In genomic region chr11:107982225-107982896, GRCm38 (mm10) we compare ENCODE assay signal across 7 mouse cellular contexts.
DNase-seq lines count a peak whose midpoint lies in the region; TF ChIP-seq lines count a peak whose summit lies in the region.

No protein-coding gene starts in this region.

- no peaks in the 10 kb centered on the region for H3K27me3 ChIP-seq in ES-Bruce4 (ENCODE audit: control insufficient read depth, insufficient read depth, low read length, poor library complexity, severe bottlenecking)
- H3K27me3 ChIP-seq in hindbrain, embryonic 10.5 days (ENCODE audit: insufficient read depth, poor library complexity, severe bottlenecking): peaks cover 17% of the 10 kb centered on the region; the same call in 1 of the 2 replicates
- peaks cover 23% of the 10 kb centered on the region for H3K27me3 ChIP-seq in midbrain, embryonic 10.5 days (ENCODE audit: low read depth, poor library complexity, severe bottlenecking)
- H3K27me3 ChIP-seq in small intestine, adult 2 months (ENCODE audit: control insufficient read depth, insufficient read depth, low read length): no peaks in the 10 kb centered on the region

- no peak overlapping the region for H3K4me3 ChIP-seq in ES-Bruce4 (ENCODE audit: low read depth, low read length)
- no peak overlapping the region for H3K4me3 ChIP-seq in hindbrain, embryonic 10.5 days
- no peak overlapping the region for H3K4me3 ChIP-seq in midbrain, embryonic 10.5 days
- no peak overlapping the region for H3K4me3 ChIP-seq in small intestine, adult 2 months (ENCODE audit: low read depth, low read length)

- no peaks in the 10 kb centered on the region for H3K4me1 ChIP-seq in ES-Bruce4 (ENCODE audit: control insufficient read depth, insufficient read depth, low read length)
- H3K4me1 ChIP-seq in hindbrain, embryonic 10.5 days (replicated peaks): peaks cover 28% of the 10 kb centered on the region
- H3K4me1 ChIP-seq in midbrain, embryonic 10.5 days: peaks cover 29% of the 10 kb centered on the region
- H3K4me1 ChIP-seq in small intestine, adult 2 months (ENCODE audit: control insufficient read depth, insufficient read depth, insufficient read length, low read length): no peaks in the 10 kb centered on the region

- H3K36me3 ChIP-seq in ES-Bruce4 (ENCODE audit: control insufficient read depth, insufficient read depth, low read length, poor library complexity, severe bottlenecking): no peaks in the 10 kb centered on the region
- H3K36me3 ChIP-seq in hindbrain, embryonic 10.5 days: no peaks in the 10 kb centered on the region
- no peaks in the 10 kb centered on the region for H3K36me3 ChIP-seq in midbrain, embryonic 10.5 days
- H3K36me3 ChIP-seq in small intestine, adult 2 months (ENCODE audit: control insufficient read depth, insufficient read depth, low read length): peaks cover 69% of the 10 kb centered on the region

- H3K27ac ChIP-seq in ES-Bruce4 (ENCODE audit: insufficient read depth, low read length): no peak overlapping the region
- no peak overlapping the region for H3K27ac ChIP-seq in hindbrain, embryonic 10.5 days
- H3K27ac ChIP-seq in midbrain, embryonic 10.5 days (replicated peaks): no peak overlapping the region
- no peak overlapping the region for H3K27ac ChIP-seq in small intestine, adult 2 months (ENCODE audit: insufficient read depth, low read depth, low read length)

- WGBS in hindbrain, embryonic 10.5 days: 24% methylated on average over 16 of the region's 16 CpGs
- WGBS in midbrain, embryonic 10.5 days: 27% methylated on average over 16 of the region's 16 CpGs
- 66% methylated on average over 16 of the region's 16 CpGs for WGBS in small intestine, adult 2 months

- TF ChIP-seq EP300 in ES-Bruce4 (IDR thresholded peaks at IDR 0.05; ENCODE audit: insufficient read depth, low read depth, low read length): no peak

- TF ChIP-seq CTCF in ES-Bruce4 (IDR thresholded peaks at IDR 0.05; ENCODE audit: low read depth, low read length): peak; percentile 83
- TF ChIP-seq CTCF in small intestine, adult 2 months (IDR thresholded peaks at IDR 0.05; ENCODE audit: extremely low read depth, insufficient read length, insufficient replicate concordance, low read depth, low read length): peak; percentile 45; the same call in 1 of the 2 replicates

- peak; percentile 55 for DNase-seq in WW6 (ENCODE audit: low read depth, low spot score)
- peak; percentile 87 for DNase-seq in embryo, embryonic 11 days
- DNase-seq in hindbrain, embryonic 10.5 days (ENCODE audit: low spot score): peak; percentile 83
- DNase-seq in layer of hippocampus, postnatal 36 days: peak; percentile 64 to 73
- DNase-seq in midbrain, embryonic 10.5 days (ENCODE audit: low spot score): peak; percentile 81

- H3K9me3 ChIP-seq in ES-Bruce4 (replicated peaks; ENCODE audit: control insufficient read depth, insufficient read depth, low read length, poor library complexity, severe bottlenecking): no peaks in the 10 kb centered on the region
- H3K9me3 ChIP-seq in hindbrain, embryonic 10.5 days: no peaks in the 10 kb centered on the region
- no peaks in the 10 kb centered on the region for H3K9me3 ChIP-seq in midbrain, embryonic 10.5 days (replicated peaks)

- no peak for TF ChIP-seq POLR2A in ES-Bruce4 (IDR thresholded peaks at IDR 0.05; ENCODE audit: insufficient read depth, low read length)
- no peak for TF ChIP-seq POLR2A in small intestine, adult 2 months (IDR thresholded peaks at IDR 0.05; ENCODE audit: low read depth, low read length)

- no peak overlapping the region for H3K9ac ChIP-seq in ES-Bruce4 (ENCODE audit: low read depth, poor library complexity, severe bottlenecking)
